In genomic region chr14:56098940-56099339, GRCm38 (mm10) we compare ENCODE assay signal across 12 mouse cellular contexts. TPM values are rescaled to one million over a fixed set of nuclear protein-coding genes. Genes with fewer than 3 reads are reported as not detected.
DNase-seq lines count a peak whose midpoint lies in the region; ATAC-seq and TF ChIP-seq lines count a peak whose summit lies in the region.
"Had no signal": no experiment of that assay in that cellular context is flagged by ENCODE, and none has a peak within 500 bp of the region (broad histone marks: within the 10 kb centered on the region; RNA-seq: fewer than 3 reads in every experiment).

No protein-coding gene starts in this region.

- no peaks in the 10 kb centered on the region for H3K9me3 ChIP-seq in hindbrain, postnatal 0 days (ENCODE audit: low read length)
- no peaks in the 10 kb centered on the region for H3K9me3 ChIP-seq in hindbrain, embryonic 10.5 days
- 0 out of 2 replicates have a peak, but pooled peaks cover 4% of the 10 kb centered on the region for H3K9me3 ChIP-seq in ES-Bruce4 (replicated peaks; ENCODE audit: control insufficient read depth, insufficient read depth, low read length, poor library complexity, severe bottlenecking)

- H3K4me3 ChIP-seq in hindbrain, postnatal 0 days (ENCODE audit: low read length): no peak overlapping the region
- H3K4me3 ChIP-seq in hindbrain, embryonic 10.5 days: no peak overlapping the region
- no peak overlapping the region for H3K4me3 ChIP-seq in ES-Bruce4 (ENCODE audit: low read depth, low read length)
- H3K4me3 ChIP-seq in embryonic fibroblast, embryonic 13.5 days (ENCODE audit: insufficient read depth, low read length): no peak overlapping the region

- H3K4me2 ChIP-seq in hindbrain, postnatal 0 days (ENCODE audit: low read depth, low read length): no peak overlapping the region
- H3K4me2 ChIP-seq: heart, embryonic 11.5 days had no signal

- H3K9ac ChIP-seq in hindbrain, postnatal 0 days (replicated peaks; ENCODE audit: low read length): no peak overlapping the region
- H3K9ac ChIP-seq in ES-Bruce4 (ENCODE audit: low read depth, poor library complexity, severe bottlenecking): no peak overlapping the region

- H3K27me3 ChIP-seq in hindbrain, postnatal 0 days (ENCODE audit: insufficient read depth, low read length): no peaks in the 10 kb centered on the region
- H3K27me3 ChIP-seq in hindbrain, embryonic 10.5 days (ENCODE audit: insufficient read depth, poor library complexity, severe bottlenecking): no peaks in the 10 kb centered on the region
- H3K27me3 ChIP-seq in ES-Bruce4 (ENCODE audit: control insufficient read depth, insufficient read depth, low read length, poor library complexity, severe bottlenecking): no peaks in the 10 kb centered on the region

- no peak overlapping the region for H3K27ac ChIP-seq in hindbrain, postnatal 0 days
- H3K27ac ChIP-seq in hindbrain, embryonic 10.5 days: no peak overlapping the region
- H3K27ac ChIP-seq in ES-Bruce4 (ENCODE audit: insufficient read depth, low read length): no peak overlapping the region
- H3K27ac ChIP-seq in embryonic fibroblast, embryonic 13.5 days (ENCODE audit: insufficient read depth, low read length): no peak overlapping the region

- no peak for TF ChIP-seq POLR2A in ES-Bruce4 (IDR thresholded peaks at IDR 0.05; ENCODE audit: insufficient read depth, low read length)
- no peak for TF ChIP-seq POLR2A in embryonic fibroblast, embryonic 13.5 days (IDR thresholded peaks at IDR 0.05; ENCODE audit: low read depth, low read length)

- peak; percentile 45 for DNase-seq in hindbrain, postnatal 0 days (ENCODE audit: low spot score)
- no peak for DNase-seq in hindbrain, embryonic 10.5 days (ENCODE audit: low spot score)
- peak; percentile 56 for DNase-seq in 3T3-L1 (ENCODE audit: low read depth, low spot score)
- DNase-seq in T-cell, adult 2 months (ENCODE audit: low spot score): no peak
- no peak for DNase-seq in heart, adult 8-10 months (ENCODE audit: low spot score)
- no peak for DNase-seq in neural tube, embryonic 10.5 days (ENCODE audit: extremely low spot score, low spot score)
- DNase-seq: cerebellum, adult 9-11 months; right cerebral cortex, adult 18-20 months had no signal

- no peak for ATAC-seq in hindbrain, postnatal 0 days

- no peak for TF ChIP-seq EP300 in ES-Bruce4 (IDR thresholded peaks at IDR 0.05; ENCODE audit: insufficient read depth, low read depth, low read length)

- no peaks in the 10 kb centered on the region for H3K36me3 ChIP-seq in hindbrain, postnatal 0 days (ENCODE audit: insufficient read depth, low read length)
- no peaks in the 10 kb centered on the region for H3K36me3 ChIP-seq in hindbrain, embryonic 10.5 days
- H3K36me3 ChIP-seq in ES-Bruce4 (ENCODE audit: control insufficient read depth, insufficient read depth, low read length, poor library complexity, severe bottlenecking): no peaks in the 10 kb centered on the region

- H3K4me1 ChIP-seq in hindbrain, postnatal 0 days (ENCODE audit: insufficient read depth, low read length): no peaks in the 10 kb centered on the region
- no peaks in the 10 kb centered on the region for H3K4me1 ChIP-seq in hindbrain, embryonic 10.5 days (replicated peaks)
- H3K4me1 ChIP-seq in ES-Bruce4 (ENCODE audit: control insufficient read depth, insufficient read depth, low read length): no peaks in the 10 kb centered on the region
- H3K4me1 ChIP-seq in embryonic fibroblast, embryonic 13.5 days (ENCODE audit: control insufficient read depth, insufficient read depth, low read length): no peaks in the 10 kb centered on the region

- peak; percentile 70 for TF ChIP-seq CTCF in hindbrain, postnatal 0 days (IDR thresholded peaks at IDR 0.05; ENCODE audit: low read depth)
- peak; percentile 59 for TF ChIP-seq CTCF in ES-Bruce4 (IDR thresholded peaks at IDR 0.05; ENCODE audit: low read depth, low read length)
- peak; percentile 41; the same call in 1 of the 2 replicates for TF ChIP-seq CTCF in embryonic fibroblast, embryonic 13.5 days (IDR thresholded peaks at IDR 0.05; ENCODE audit: borderline replicate concordance, insufficient read depth, low read length)

- 80% methylated on average over 4 of the region's 4 CpGs for WGBS in hindbrain, postnatal 0 days
- 78% methylated on average over 4 of the region's 4 CpGs for WGBS in hindbrain, embryonic 10.5 days

RNA-seq across cellular contexts. Expression of gene Ctsg, which starts 3.4 kb away (rescaled TPM):
- total RNA-seq in hindbrain, postnatal 0 days (2014; rRNA removed): not detected in 2 replicates
- polyA plus RNA-seq in hindbrain, postnatal 0 days (2015; fragmentation: Nextera tagmentation; extraction: Ambion mirVana): not detected in 2 replicates
- polyA plus RNA-seq in hindbrain, embryonic 10.5 days (2016; fragmentation: Nextera tagmentation; extraction: Ambion mirVana): not detected in 2 replicates
- polyA plus RNA-seq in ES-Bruce4 (2011; ENCODE audit: insufficient read depth, insufficient read length, low read depth, missing spikeins): not detected in 2 replicates
- polyA plus RNA-seq in embryonic fibroblast, embryonic 13.5 days (2011; ENCODE audit: insufficient read length, low read depth, missing spikeins): not detected in 2 replicates
- not detected for total RNA-seq in heart, adult 8-10 months (2022)

RNA-seq across cellular contexts. Expression of gene Mcpt8, which starts 13.9 kb away (rescaled TPM):
- not detected in 2 replicates for total RNA-seq in hindbrain, postnatal 0 days (2014; rRNA removed)
- not detected in 2 replicates for polyA plus RNA-seq in hindbrain, postnatal 0 days (2015; fragmentation: Nextera tagmentation; extraction: Ambion mirVana)
- not detected in 2 replicates for polyA plus RNA-seq in hindbrain, embryonic 10.5 days (2016; fragmentation: Nextera tagmentation; extraction: Ambion mirVana)
- polyA plus RNA-seq in ES-Bruce4 (2011; ENCODE audit: insufficient read depth, insufficient read length, low read depth, missing spikeins): not detected in 2 replicates
- 16.6 and 74.8 TPM in 2 replicates for polyA plus RNA-seq in embryonic fibroblast, embryonic 13.5 days (2011; ENCODE audit: insufficient read length, low read depth, missing spikeins)
- total RNA-seq in heart, adult 8-10 months (2022): not detected
- polyA plus RNA-seq: heart, embryonic 11.5 days had no signal

RNA-seq across cellular contexts. Expression of gene Gzme, which starts 21.5 kb away (rescaled TPM):
- not detected in 2 replicates for total RNA-seq in hindbrain, postnatal 0 days (2014; rRNA removed)
- polyA plus RNA-seq in hindbrain, postnatal 0 days (2015; fragmentation: Nextera tagmentation; extraction: Ambion mirVana): not detected in 2 replicates
- not detected in 2 replicates for polyA plus RNA-seq in hindbrain, embryonic 10.5 days (2016; fragmentation: Nextera tagmentation; extraction: Ambion mirVana)
- polyA plus RNA-seq in ES-Bruce4 (2011; ENCODE audit: insufficient read depth, insufficient read length, low read depth, missing spikeins): not detected in 2 replicates
- polyA plus RNA-seq in embryonic fibroblast, embryonic 13.5 days (2011; ENCODE audit: insufficient read length, low read depth, missing spikeins): 3.2 and 17.2 TPM in 2 replicates
- total RNA-seq in heart, adult 8-10 months (2022): not detected
- polyA plus RNA-seq: heart, embryonic 11.5 days; liver, embryonic 16.5 days had no signal

RNA-seq across cellular contexts. Expression of gene Gzmd, which starts 33.5 kb away (rescaled TPM):
- not detected in 2 replicates for total RNA-seq in hindbrain, postnatal 0 days (2014; rRNA removed)
- polyA plus RNA-seq in hindbrain, postnatal 0 days (2015; fragmentation: Nextera tagmentation; extraction: Ambion mirVana): not detected in 2 replicates
- polyA plus RNA-seq in hindbrain, embryonic 10.5 days (2016; fragmentation: Nextera tagmentation; extraction: Ambion mirVana): not detected in 2 replicates
- not detected in 2 replicates for polyA plus RNA-seq in ES-Bruce4 (2011; ENCODE audit: insufficient read depth, insufficient read length, low read depth, missing spikeins)
- 1.6 TPM in 1 of 2 replicates, not detected in the other for polyA plus RNA-seq in embryonic fibroblast, embryonic 13.5 days (2011; ENCODE audit: insufficient read length, low read depth, missing spikeins)
- not detected for total RNA-seq in heart, adult 8-10 months (2022)
- polyA plus RNA-seq: heart, embryonic 11.5 days; liver, embryonic 16.5 days had no signal

RNA-seq across cellular contexts. Expression of gene Mcpt4, which starts 36.8 kb away (rescaled TPM):
- total RNA-seq in hindbrain, postnatal 0 days (2014; rRNA removed): not detected in 2 replicates
- 0.48 TPM in 1 of 2 replicates, not detected in the other for polyA plus RNA-seq in hindbrain, postnatal 0 days (2015; fragmentation: Nextera tagmentation; extraction: Ambion mirVana)
- polyA plus RNA-seq in hindbrain, embryonic 10.5 days (2016; fragmentation: Nextera tagmentation; extraction: Ambion mirVana): not detected in 2 replicates
- not detected in 2 replicates for polyA plus RNA-seq in ES-Bruce4 (2011; ENCODE audit: insufficient read depth, insufficient read length, low read depth, missing spikeins)
- polyA plus RNA-seq in embryonic fibroblast, embryonic 13.5 days (2011; ENCODE audit: insufficient read length, low read depth, missing spikeins): not detected in 2 replicates
- 1 to 10 TPM in 2 of 4 experiments, under 1 TPM in 2; 0.65 to 1.8 (median 1.1) TPM for total RNA-seq in heart, adult 8-10 months (2022)
- polyA plus RNA-seq: heart, embryonic 11.5 days; liver, embryonic 16.5 days had no signal

Comparison
In these comparisons a context has a peak if more than half of its experiments do, and no peak if none do; other contexts are left out.
1. DNase-seq: peak in hindbrain, postnatal 0 days (single experiment) and 3T3-L1 (single experiment); none in hindbrain, embryonic 10.5 days (single experiment), T-cell, adult 2 months (single experiment), heart, adult 8-10 months (single experiment) and neural tube, embryonic 10.5 days (single experiment).
2. RNA of gene Mcpt8, which starts 13.9 kb away (polyA plus RNA-seq): 16.6 to 74.8 TPM in embryonic fibroblast, embryonic 13.5 days; not detected in ES-Bruce4, not detected in hindbrain, postnatal 0 days and not detected in hindbrain, embryonic 10.5 days; every median in the first group is over 10 times any median in the second.
3. Peak in every context shown above with its lines, with median percentiles within 50 percentile points of each other: CTCF ChIP-seq.